Mouse (Mus musculus): ENCODE measurements around the gene Trappc11.

The Trappc11 gene

DNA sequence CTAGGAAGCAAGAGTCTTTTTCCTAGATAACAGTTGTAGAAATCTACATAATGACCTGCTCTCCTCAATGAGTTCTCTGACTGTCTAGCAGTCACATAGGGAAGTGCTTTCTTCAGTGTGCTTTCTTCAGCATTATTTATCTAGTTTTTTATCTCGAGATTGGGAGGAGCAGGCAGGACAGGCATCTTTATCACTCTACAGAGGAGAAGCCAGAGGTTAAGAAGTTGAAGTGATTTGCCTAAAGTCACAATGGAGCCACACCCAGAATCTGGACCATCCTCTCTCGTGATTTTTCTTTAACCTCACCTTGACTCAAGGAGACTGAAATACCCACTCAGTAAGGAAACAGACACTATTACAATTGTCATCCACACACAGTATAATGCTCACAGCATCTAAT is 31.3 kb downstream of the Trappc11 start:
- ChIA-PET CTCF (no interaction called here), POLR2A (no interaction called here)

DNA sequence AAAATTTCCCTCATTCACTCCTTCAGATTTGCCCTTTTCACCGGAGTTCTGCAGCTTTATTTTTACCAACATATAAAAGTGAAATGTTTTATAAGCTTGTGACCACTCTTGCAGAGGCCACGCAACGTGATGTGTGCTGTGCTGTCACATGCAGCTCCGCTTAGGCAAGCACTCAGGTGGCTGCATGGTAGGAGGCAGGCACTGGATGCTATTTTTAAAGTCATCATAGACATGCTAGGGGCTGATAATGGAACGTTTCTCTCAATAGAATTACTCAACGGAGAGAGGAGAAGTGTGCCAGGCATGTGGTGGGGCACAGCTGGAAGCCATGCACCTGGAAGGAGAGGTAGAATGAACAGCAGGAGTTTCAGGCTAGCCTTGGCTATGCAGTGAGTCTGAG is 37.8 kb downstream of the Trappc11 start:
- ChIA-PET CTCF (interaction anchor here in 1 of 4 experiments (0.5 kb wide), 1 partner anchor 9 kb away, joined by 3 read pairs; no protein-coding TSS in a partner anchor), POLR2A (interaction anchor here in 1 of 4 experiments (0.6 kb wide), 1 partner anchor 57 kb away, joined by 3 read pairs; no protein-coding TSS in a partner anchor)

DNA sequence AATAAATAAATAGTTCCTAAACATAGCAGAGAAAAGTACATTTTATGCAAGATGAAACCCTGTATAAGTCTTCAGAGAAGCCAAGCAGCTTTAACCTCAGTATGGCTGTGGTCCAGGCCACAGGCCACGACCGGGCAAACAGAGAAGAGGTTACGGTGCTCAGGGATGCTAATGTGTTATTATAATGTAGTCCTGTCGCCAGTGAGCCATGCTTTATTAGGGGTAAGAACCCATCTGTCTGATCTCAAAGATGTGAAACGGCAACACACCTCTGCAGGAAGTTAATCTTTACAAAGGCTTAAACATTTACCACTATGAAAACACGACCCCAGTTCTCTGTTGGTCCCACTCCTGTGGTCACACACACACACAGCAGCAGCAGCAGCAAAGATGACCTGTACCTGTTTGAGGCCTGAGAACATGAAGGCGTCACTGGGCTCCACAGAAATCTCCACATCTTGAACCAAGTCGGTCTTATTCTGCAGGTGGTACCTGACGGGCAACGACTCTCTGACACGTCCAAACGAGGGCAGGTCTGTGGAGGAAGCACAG is 38.6 kb downstream of the Trappc11 start:
- POLR2A ChIA-PET: interaction anchor here in 1 of 4 experiments (0.6 kb wide), 2 partner anchors 12 to 56 kb away, joined by 3 to 6 read pairs; no protein-coding TSS in a partner anchor

DNA sequence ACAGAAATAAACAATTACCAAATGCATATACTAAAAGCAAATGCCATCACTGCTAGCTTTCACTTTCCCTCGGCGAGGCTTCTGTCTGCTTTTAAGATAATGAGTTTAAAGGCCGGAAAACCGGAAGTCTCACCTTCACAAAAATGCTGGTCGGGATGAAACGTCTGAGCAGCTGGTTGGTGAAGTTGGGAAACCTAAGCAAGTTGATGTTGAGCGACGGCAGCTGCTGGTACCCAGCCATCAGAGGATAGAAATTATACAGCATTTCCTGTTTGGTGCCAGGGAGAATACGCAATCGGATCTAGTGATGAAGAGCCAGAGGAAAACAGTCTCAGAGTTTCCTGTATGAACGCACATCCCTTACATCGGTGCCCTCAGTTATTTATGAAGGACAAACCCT is 40.2 kb downstream of the Trappc11 start:
- ChIA-PET POLR2A (interaction anchor here in 1 of 4 experiments (0.7 kb wide), 1 partner anchor 44 kb away, joined by 3 read pairs; no protein-coding TSS in a partner anchor), CTCF (interaction anchor here in 1 of 4 experiments (0.7 kb wide), 1 partner anchor 389 kb away, joined by 5 read pairs; no protein-coding TSS in a partner anchor)

More for the DNA sequence above, 38.6 kb downstream of the Trappc11 start:
- CTCF ChIA-PET: no interaction called here

DNA sequence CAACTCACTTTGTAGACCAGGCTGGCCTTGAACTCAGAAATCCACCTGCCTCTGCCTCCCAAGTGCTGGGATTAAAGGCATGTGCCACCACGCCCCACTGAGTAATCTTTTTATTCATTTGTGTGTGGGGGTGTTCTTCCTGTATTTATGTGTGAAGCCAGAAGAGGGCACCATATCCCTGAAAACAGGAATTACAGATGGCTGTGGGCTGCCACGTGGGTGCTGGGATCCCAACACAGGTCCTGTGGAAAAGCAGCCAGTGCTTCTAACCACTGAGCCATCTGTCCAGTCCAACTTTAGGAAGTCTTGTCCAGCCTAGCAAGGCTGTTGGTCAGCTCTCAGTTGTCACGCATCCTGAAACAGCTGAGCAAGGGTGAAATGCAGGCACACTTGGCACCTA is 46.0 kb downstream of the Trappc11 start:
- POLR2A ChIA-PET: interaction anchor here in 3 of 4 experiments (0.6 to 1.2 kb wide), 4 partner anchors 23 to 188 kb away, joined by 3 to 7 read pairs (median 5); no protein-coding TSS in a partner anchor

DNA sequence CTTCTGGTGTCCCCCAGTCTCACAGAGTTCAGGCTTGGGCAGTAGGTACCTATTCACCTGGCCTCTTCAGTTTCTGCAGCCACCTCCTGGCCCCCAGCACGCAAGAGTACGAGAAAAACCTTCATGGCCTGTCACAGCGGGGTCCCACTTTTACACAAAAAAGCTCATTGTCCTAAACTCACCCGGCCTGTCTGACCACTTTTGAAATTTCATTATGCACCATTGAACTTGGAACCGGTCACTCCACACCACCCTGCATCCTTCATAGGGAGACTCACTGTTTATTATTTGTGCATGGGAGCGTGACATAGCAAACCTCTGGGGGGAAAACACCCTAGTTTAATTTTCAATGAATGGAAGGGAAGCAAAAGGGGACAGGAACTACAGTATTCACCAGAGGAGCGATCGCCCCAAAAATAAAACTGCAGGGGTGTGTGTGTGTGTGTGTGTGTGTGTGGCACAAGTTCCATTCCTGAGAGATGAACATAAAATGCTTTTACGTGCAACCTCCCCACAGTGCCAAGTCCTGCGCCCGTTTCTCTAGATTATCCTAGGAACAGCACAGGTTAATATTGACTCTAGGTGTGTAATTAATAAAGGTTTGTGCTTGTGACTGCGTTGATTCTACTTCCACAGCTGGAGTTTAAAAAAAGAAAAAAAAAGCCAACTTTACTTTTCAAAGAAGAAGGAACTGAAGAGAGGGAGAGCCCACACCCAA is 50.8 kb downstream of the Trappc11 start:
- ChIA-PET CTCF (interaction anchor here in 1 of 4 experiments (0.5 kb wide), 1 partner anchor 513 kb away, joined by 10 read pairs; no protein-coding TSS in a partner anchor), POLR2A (interaction anchor here in 3 of 4 experiments (0.7 to 1.1 kb wide), 3 partner anchors 12 to 197 kb away, joined by 3 to 6 read pairs (median 4); no protein-coding TSS in a partner anchor)

More for the DNA sequence above, 46.0 kb downstream of the Trappc11 start:
- CTCF ChIA-PET: interaction anchor here in 1 of 4 experiments (1.0 kb wide), 1 partner anchor 24 kb away, joined by 4 read pairs; no protein-coding TSS in a partner anchor

- ChIA-PET POLR2A (interaction anchor here in 3 of 4 experiments (0.8 to 1.9 kb wide), 8 partner anchors 9 to 179 kb away, joined by 3 to 7 read pairs (median 4); no protein-coding TSS in a partner anchor), CTCF (no interaction called here)
Measured at GRCm38 (mm10) chr8:47480039-47480438, 53.2 kb downstream of the Trappc11 start.

- ChIA-PET POLR2A (interaction anchor here in 1 of 4 experiments (0.6 kb wide), 1 partner anchor 23 kb away, joined by 4 read pairs; no protein-coding TSS in a partner anchor), CTCF (no interaction called here)
Measured at GRCm38 (mm10) chr8:47461650-47462049, 71.6 kb downstream of the Trappc11 start.

- CTCF ChIA-PET: interaction anchor here in 1 of 4 experiments (0.7 kb wide), 1 partner anchor 1115 kb away, joined by 5 read pairs; no protein-coding TSS in a partner anchor
Measured at GRCm38 (mm10) chr8:47459216-47459749, 74.0 kb downstream of the Trappc11 start.

GRCm38 (mm10) chr8:47458591-47458990 is 74.7 kb downstream of the Trappc11 start:
- ChIA-PET CTCF (no interaction called here), POLR2A (interaction anchor here in 3 of 4 experiments (0.6 to 2.6 kb wide), 11 partner anchors 9 to 467 kb away, joined by 3 to 11 read pairs (median 3); partner anchors contain the start of genes Ing2 (in 1 of the 3), Rwdd4a (in 1 of the 3) and Trappc11 (in 1 of the 3))

More at GRCm38 (mm10) chr8:47459216-47459749, 74.0 kb downstream of the Trappc11 start:
- POLR2A ChIA-PET: interaction anchor here in 2 of 4 experiments (0.7 to 2.6 kb wide), 7 partner anchors 10 to 526 kb away, joined by 3 to 11 read pairs (median 3); partner anchors contain the start of genes Rwdd4a (in 1 of the 2) and Trappc11 (in 1 of the 2)

- CTCF ChIA-PET: interaction anchor here in 1 of 4 experiments (0.6 kb wide), 1 partner anchor 10 kb away, joined by 3 read pairs; no protein-coding TSS in a partner anchor
- POLR2A ChIA-PET: interaction anchor here in 2 of 4 experiments (0.9 to 2.4 kb wide), 3 partner anchors 10 to 17 kb away, joined by 3 to 11 read pairs (median 3); no protein-coding TSS in a partner anchor
Measured at GRCm38 (mm10) chr8:47449211-47449610, 84.1 kb downstream of the Trappc11 start.

DNA sequence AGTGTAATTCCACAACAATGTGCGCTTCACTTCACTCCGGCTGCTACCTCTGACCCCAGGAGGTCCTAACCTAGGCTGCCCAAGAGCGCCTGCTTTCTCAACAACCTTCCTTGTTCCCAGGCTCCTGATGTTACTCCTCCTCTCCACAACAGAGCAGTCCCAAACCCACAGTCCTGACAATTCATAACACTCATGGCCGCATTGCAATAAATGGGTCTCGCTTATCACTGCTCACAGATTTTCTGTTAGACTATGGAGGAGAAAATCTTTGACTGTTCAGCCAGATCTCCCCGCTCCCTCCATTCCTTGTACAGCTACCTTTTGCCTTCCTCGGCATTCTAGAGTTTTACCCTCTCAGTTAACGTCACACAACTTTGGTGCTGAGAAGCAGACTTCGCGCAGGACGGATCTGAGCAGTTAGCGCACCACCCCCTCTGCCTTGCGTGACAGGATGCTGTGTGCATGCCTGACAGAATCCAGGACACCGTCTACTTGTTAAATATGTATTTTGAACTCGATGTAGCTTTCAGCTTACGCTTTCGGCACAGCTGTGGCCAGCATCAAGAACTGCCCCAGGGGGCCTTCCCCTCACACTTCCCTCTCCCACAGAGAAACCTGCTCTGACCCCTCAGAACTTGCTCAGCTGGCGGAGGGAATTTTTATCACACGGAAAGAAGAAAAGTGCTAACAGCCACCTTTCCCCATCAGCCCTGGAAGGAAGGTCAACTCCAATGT is 86.8 kb downstream of the Trappc11 start, which contains the start of gene Stox2:
Gene Stox2 (minus strand): TSS at position 51 of the 735 bp plus-strand sequence.
- POLR2A ChIA-PET: no interaction called here
- CTCF ChIA-PET: no interaction called here

All from embryonic stem cell, embryonic (primary cell).